Mouse (Mus musculus): ENCODE measurements around the gene AI481877. TPM values are rescaled to one million over a fixed set of nuclear protein-coding genes. Genes with fewer than 3 reads are reported as not detected.

The AI481877 gene
- polyA plus RNA-seq, 1 experiment from 2014 or later, result not detected

DNA sequence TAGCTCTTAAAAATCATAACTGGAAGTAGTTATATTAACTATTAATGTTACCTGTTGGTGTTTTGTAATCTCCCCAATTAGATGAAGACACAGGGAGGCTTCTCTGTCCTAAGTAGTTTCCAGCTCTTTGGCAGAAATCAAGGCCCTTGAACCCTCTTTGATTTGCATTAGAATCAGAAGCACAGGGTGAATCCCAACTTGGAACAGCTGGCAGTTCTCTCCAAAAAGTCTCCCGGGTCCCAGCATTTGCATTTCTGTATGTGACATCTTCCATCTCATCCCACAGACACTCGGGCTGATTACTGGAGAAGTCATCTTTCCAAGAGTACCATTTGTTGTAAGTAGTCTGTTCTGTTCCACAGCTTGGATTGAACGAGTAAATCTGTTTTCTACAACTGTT lies 91.6 kb downstream of the AI481877 start:
- ATAC-seq (ENCODE audit: insufficient read depth, low FRiP score, low read depth), result no peak
- Histone ChIP-seq H3K27ac (no peak overlapping the region), H3K27me3 (replicated peaks) (no peaks in the 10 kb centered on the region), H3K4me2 (no peak overlapping the region), H3K9me3 (no peaks in the 10 kb centered on the region), H3K36me3 (no peaks in the 10 kb centered on the region), H3K4me1 (no peaks in the 10 kb centered on the region), H3K9ac (no peak overlapping the region), H3K4me3 (replicated peaks) (no peak overlapping the region)
- 43% methylated on average over 3 of the region's 3 CpGs for WGBS

DNA sequence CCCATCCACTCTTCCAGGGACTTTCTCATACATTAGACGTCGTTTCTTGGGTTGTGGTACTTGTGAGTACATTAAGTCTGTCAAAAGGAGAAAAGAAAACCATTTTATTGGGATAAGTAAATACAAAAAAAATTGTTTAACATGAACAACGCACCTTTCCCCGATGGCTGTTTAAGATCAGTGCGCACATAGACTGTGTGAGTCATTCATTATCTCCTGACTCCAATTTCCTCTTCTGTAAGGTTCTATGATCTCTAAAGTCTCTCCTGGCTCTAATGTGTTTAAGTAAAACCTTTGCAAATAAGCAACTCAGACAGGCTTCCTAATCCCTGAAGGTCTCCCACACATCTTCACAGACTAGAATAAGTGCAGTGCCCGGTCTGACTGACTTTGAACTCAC lies 94.9 kb downstream of the AI481877 start:
- no peaks in the 10 kb centered on the region for H3K27me3 ChIP-seq (replicated peaks)
- 0 out of 2 replicates have a peak, but pooled peaks cover 4% of the 10 kb centered on the region for H3K36me3 ChIP-seq
- H3K27ac ChIP-seq, result no peak overlapping the region
- H3K9ac ChIP-seq, result no peak overlapping the region
- H3K4me2 ChIP-seq, result no peak overlapping the region
- no peaks in the 10 kb centered on the region for H3K9me3 ChIP-seq
- H3K4me3 ChIP-seq (replicated peaks), result no peak overlapping the region
- WGBS, result 57% methylated on average over 6 of the region's 6 CpGs
- no peak for ATAC-seq (ENCODE audit: insufficient read depth, low FRiP score, low read depth)
- no peaks in the 10 kb centered on the region for H3K4me1 ChIP-seq

DNA sequence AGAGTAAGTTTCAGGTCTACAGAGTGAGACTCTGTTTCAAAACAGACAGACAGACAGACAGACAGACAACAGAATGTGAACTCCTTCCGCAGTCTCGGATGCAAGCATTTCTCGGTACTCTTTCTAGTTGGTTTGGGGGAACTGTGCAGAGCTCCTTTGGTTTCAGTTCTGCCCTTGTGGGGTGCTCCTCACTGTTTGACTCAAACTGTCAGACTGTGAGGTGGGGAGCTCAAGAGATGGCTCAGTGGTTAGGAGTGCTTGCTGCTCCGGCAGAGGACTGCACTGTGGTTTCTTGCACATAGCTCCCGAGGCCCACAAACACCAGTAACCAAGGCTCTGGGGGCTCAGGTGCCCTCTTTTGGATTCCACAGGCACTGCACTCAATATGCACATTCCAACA lies 95.7 kb downstream of the AI481877 start:
- Histone ChIP-seq H3K27me3 (replicated peaks) (no peaks in the 10 kb centered on the region), H3K27ac (no peak overlapping the region)
- WGBS, result 96% methylated on average over 5 of the region's 5 CpGs

DNA sequence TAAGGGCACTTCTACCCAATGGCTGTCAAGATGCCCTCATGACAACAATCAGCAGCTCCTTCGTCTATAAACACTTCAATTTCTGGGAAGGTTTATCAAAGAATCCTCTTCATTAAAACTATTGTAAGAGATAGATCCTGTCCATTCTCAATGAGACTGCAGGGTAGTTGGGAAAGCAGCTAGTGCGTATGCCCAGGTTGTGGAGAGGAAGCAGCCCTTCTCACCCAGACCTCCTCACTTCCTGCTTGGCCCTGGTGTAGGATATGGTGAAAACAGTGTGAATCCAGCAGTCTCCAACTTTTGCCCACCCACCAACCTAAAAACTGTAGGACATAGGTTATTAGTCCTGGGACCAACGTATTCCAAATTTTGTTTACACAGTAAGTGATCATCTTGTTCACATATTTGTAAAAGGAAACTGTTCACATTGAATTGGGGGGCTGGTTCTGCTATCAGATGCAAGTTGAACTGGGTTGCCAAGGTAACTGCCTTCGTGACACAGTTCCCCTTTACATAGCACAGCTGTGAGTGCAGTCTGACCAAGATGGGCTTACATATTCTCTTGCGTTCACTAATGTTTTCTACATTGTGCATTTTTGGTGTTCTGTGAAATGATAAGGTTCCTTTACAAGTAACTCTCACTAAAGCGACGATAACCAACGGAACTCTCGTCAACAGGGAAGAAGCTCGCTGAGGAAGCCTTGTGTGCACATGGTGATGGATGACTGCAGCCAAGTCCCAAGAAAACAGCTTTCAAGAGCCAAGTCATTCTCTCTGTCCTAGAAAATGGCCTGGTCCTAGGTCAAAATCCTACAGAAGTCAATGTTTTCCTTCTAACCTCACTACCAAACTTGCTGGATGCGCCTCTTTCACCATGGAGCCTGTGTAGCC lies 98.1 kb downstream of the AI481877 start:
- H3K4me2 ChIP-seq, result no peak overlapping the region
- H3K9ac ChIP-seq, result no peak overlapping the region
- no peak overlapping the region for H3K4me3 ChIP-seq (replicated peaks)
- 0 out of 2 replicates have a peak, but pooled peaks cover 6% of the 10 kb centered on the region for H3K4me1 ChIP-seq
- no peak for ATAC-seq (ENCODE audit: insufficient read depth, low FRiP score, low read depth)
- no peaks in the 10 kb centered on the region for H3K9me3 ChIP-seq
- 82% methylated on average over 11 of the region's 11 CpGs for WGBS
- no peaks in the 10 kb centered on the region for H3K27me3 ChIP-seq (replicated peaks)
- no peak overlapping the region for H3K27ac ChIP-seq
- 0 out of 2 replicates have a peak, but pooled peaks cover 4% of the 10 kb centered on the region for H3K36me3 ChIP-seq

More for the DNA sequence above, 95.7 kb downstream of the AI481877 start:
- ATAC-seq (ENCODE audit: insufficient read depth, low FRiP score, low read depth), result no peak
- H3K9me3 ChIP-seq, result no peaks in the 10 kb centered on the region
- H3K36me3 ChIP-seq, result 0 out of 2 replicates have a peak, but pooled peaks cover 4% of the 10 kb centered on the region
- no peak overlapping the region for H3K9ac ChIP-seq
- no peak overlapping the region for H3K4me2 ChIP-seq
- H3K4me1 ChIP-seq, result no peaks in the 10 kb centered on the region
- H3K4me3 ChIP-seq (replicated peaks), result no peak overlapping the region

DNA sequence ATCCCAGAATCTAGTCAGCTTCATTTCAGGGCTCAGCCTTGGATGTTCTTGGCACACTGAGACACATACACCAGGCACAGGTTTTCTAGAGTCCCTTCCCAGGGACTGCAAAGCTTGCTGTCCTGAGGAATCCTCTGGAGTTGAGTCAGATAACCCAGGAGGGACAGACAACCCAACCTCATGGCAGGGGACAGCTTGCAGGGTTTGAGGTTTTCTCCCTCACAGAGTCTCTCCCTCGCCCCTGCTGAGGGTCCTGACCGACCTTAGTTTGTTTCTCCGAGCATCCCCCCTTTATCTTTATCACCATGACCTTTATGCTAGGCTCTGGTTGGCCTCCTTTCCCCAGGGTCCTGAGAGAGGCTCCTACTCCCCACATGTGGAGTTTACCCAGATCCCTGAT lies 101.3 kb downstream of the AI481877 start:
- Histone ChIP-seq H3K4me1 (0 out of 2 replicates have a peak, but pooled peaks cover 6% of the 10 kb centered on the region), H3K4me3 (replicated peaks) (no peak overlapping the region), H3K27me3 (replicated peaks) (no peaks in the 10 kb centered on the region), H3K9me3 (no peaks in the 10 kb centered on the region), H3K9ac (no peak overlapping the region), H3K27ac (no peak overlapping the region), H3K36me3 (0 out of 2 replicates have a peak, but pooled peaks cover 4% of the 10 kb centered on the region), H3K4me2 (no peak overlapping the region)
- 72% methylated on average over 3 of the region's 3 CpGs for WGBS
- no peak for ATAC-seq (ENCODE audit: insufficient read depth, low FRiP score, low read depth)

DNA sequence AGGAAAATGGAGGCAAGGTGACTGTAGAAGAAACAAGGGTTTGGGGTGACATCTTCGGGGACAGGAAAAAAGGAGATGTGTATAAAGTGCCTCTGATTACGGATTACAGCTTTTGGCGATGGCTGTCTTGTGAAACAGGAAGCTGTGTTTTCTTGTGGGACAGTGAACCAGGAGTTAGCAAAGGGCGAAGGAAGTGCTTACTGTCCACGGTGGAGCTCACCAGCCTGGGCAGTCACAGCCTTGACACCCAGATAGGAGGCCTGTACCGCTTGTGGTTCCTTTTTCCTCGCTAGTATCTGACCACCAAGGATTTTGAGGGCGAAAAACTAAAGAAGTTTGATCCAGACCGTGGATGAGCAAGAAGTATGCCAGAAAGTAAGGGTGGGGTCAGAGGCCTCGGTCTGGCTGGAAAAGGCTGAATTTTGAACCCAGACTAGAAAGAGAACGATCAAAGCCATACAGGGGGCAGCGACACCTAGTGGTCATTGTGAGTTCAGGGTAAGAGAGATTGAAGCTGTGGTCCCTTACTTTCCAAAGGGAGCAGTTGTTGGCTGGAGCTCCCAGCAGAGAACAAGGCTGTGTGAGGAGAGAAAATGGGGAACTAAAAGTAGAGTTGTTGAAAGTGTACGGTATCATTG lies 102.2 kb downstream of the AI481877 start:
- H3K4me3 ChIP-seq (replicated peaks), result no peak overlapping the region
- no peak overlapping the region for H3K9ac ChIP-seq
- 46% methylated on average over 13 of the region's 13 CpGs for WGBS
- ATAC-seq (ENCODE audit: insufficient read depth, low FRiP score, low read depth), result 0 out of 2 replicates have a peak, but pooled peaks have one; percentile 47
- no peaks in the 10 kb centered on the region for H3K9me3 ChIP-seq
- H3K27ac ChIP-seq, result 0 out of 2 replicates have a peak overlapping the region, but pooled peaks have one; percentile 16
- H3K36me3 ChIP-seq, result 0 out of 2 replicates have a peak, but pooled peaks cover 4% of the 10 kb centered on the region
- H3K4me1 ChIP-seq, result 0 out of 2 replicates have a peak, but pooled peaks cover 6% of the 10 kb centered on the region
- H3K4me2 ChIP-seq, result peak overlapping the region; percentile 39
- H3K27me3 ChIP-seq (replicated peaks), result no peaks in the 10 kb centered on the region

DNA sequence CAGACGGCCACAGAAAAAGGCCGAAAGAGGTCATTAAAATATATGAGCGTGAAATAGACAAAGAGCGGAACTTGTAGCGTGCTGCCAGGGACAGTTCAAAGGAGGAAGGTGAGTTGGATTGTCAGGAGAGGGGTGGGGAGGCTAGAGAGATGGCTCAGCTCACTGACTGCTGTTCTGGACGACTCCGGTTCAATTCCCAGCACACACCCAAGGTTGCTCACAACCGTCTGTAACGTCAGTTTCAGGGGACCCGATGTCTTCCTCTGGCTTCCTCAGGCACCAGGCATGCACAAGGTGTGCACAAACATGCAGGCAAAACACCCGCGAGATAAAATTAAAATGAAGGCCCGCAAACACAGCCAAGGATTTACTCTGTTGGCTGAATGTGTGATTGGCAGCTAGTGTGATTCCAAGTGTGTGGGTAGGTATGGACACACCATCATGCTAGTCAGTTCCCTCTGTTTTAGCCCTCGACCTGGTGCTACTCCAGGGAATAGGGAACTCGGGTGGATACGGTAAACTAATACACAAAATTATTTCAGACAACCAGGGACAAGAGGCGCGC lies 102.9 kb downstream of the AI481877 start:
- H3K4me2 ChIP-seq, result peak overlapping the region; percentile 75
- no peaks in the 10 kb centered on the region for H3K27me3 ChIP-seq (replicated peaks)
- ATAC-seq (ENCODE audit: insufficient read depth, low FRiP score, low read depth), result no peak
- peak overlapping the region; percentile 71 for H3K9ac ChIP-seq
- H3K4me1 ChIP-seq, result 0 out of 2 replicates have a peak, but pooled peaks cover 6% of the 10 kb centered on the region
- 0 out of 2 replicates have a peak, but pooled peaks cover 4% of the 10 kb centered on the region for H3K36me3 ChIP-seq
- peak overlapping the region; percentile 90 for H3K4me3 ChIP-seq (replicated peaks)
- H3K27ac ChIP-seq, result 0 out of 2 replicates have a peak overlapping the region, but pooled peaks have one; percentile 67
- no peaks in the 10 kb centered on the region for H3K9me3 ChIP-seq
- WGBS, result 63% methylated on average over 18 of the region's 18 CpGs

DNA sequence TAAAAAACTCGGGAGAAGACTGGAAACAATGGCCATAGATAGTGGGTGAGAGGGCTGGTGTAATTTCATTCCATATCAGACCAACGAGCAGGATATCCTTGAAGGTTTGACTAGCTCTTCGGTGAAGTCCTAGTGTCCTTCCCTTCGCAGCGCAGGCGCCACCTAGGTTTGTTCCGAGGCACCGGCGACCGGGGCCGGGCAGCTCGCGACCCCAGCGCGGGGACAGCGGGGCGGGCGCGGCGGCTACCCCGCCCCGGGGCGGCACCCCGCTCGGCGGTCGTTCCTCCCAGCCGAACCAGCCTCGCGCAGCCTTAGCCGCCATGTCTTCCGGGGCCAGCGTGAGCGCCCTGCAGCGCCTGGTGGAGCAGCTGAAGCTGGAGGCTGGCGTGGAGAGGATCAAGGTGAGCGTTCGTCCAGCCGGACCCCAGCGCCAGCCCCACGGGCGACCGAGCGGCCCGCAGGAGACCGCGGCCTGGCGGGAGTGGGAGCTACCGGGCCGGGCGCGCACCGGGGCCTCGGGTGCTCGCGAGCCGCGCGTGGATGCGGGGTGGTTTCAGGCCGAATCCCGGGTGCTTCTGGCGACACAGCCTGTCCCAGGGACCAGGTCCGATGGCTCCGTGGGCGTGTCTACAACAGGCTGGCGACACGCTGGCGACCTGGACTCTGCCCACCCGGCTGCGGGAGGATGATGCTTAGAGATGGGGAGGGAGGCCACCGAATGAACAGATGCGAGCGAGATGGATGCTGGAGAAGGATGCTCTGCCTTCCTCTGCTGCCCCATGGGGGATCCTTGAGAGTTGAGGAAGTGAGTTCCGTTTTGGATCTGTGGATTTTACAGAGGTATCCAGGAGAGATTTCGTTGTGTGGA lies 103.6 kb downstream of the AI481877 start, which contains the start of gene Gng10:
Gene Gng10 (plus strand): TSS at position 171 of the 868 bp plus-strand sequence.
- peak within 1 kb of the TSS; percentile 75 for H3K4me2 ChIP-seq
- peak within 1 kb of the TSS; percentile 67 for H3K27ac ChIP-seq
- ATAC-seq (ENCODE audit: insufficient read depth, low FRiP score, low read depth), result peak; percentile 87
- peak within 1 kb of the TSS; percentile 90 for H3K4me3 ChIP-seq (replicated peaks)
- no peaks in the 10 kb centered on the region for H3K27me3 ChIP-seq (replicated peaks)
- 0 out of 2 replicates have a peak, but pooled peaks cover 6% of the 10 kb centered on the region for H3K4me1 ChIP-seq
- no peaks in the 10 kb centered on the region for H3K36me3 ChIP-seq
- H3K9ac ChIP-seq, result peak within 1 kb of the TSS; percentile 71
- H3K9me3 ChIP-seq, result no peaks in the 10 kb centered on the region
- WGBS, result 6% methylated on average over 76 of the region's 76 CpGs

DNA sequence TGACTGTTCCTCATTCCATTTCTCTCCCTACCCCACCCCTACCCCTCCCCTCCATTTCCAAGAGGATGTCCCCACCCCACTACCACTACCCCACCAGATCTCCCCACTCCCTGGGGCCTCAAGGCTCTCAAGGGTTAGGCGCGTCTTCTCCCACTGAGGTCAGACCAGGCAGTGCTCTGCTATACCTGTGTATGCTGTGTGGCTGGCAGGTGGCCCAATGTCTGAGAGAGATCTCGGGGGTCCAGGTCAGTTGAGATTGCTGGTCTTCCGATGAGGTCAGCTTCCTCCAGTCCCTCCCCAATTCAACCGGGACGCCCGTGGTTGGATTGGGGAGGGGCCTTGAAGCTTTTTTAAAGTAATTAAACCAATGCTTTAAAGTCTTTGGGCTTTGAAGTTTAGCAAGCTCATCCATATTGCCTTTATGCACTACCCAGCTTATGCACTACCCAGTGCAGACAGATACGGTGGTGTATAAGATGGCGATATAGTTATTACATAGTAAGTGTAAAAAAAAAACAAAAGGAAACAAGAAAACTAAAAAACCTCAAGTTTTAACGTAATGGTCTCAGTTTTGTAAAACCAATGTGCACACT lies 104.4 kb downstream of the AI481877 start:
- ATAC-seq (ENCODE audit: insufficient read depth, low FRiP score, low read depth), result no peak
- Histone ChIP-seq H3K4me2 (peak overlapping the region; percentile 75), H3K9me3 (no peaks in the 10 kb centered on the region), H3K4me3 (replicated peaks) (peak overlapping the region; percentile 90), H3K4me1 (0 out of 2 replicates have a peak, but pooled peaks cover 6% of the 10 kb centered on the region), H3K9ac (no peak overlapping the region; the same call in 1 of the 2 replicates), H3K27ac (no peak overlapping the region), H3K27me3 (replicated peaks) (no peaks in the 10 kb centered on the region), H3K36me3 (no peaks in the 10 kb centered on the region)
- 78% methylated on average over 10 of the region's 10 CpGs for WGBS

DNA sequence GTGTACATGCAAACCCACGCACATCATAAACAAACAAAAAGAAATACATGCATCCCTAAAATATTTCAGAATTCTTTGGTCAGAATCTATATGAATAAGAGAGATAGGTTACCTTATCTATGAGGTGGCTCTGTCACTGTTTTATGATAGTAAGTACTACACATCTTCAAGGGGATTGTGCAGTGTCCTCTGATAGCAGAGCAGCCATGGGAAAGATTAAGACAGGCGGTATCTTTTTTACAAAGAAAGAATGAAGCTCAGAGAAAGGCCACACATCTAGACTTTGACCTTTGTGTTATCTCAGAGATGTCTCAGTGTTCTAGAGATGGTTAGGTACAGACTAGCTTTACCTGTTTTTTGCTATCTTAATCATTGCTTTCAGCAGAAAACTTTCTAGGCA lies 121.9 kb downstream of the AI481877 start:
- Histone ChIP-seq H3K4me3 (replicated peaks) (no peak overlapping the region), H3K9me3 (no peaks in the 10 kb centered on the region), H3K36me3 (no peaks in the 10 kb centered on the region), H3K27ac (no peak overlapping the region), H3K27me3 (replicated peaks) (no peaks in the 10 kb centered on the region), H3K4me2 (no peak overlapping the region), H3K4me1 (no peaks in the 10 kb centered on the region), H3K9ac (no peak overlapping the region)
- ATAC-seq (ENCODE audit: insufficient read depth, low FRiP score, low read depth), result no peak
- WGBS, result 84% methylated on average over 2 of the region's 2 CpGs
